Mouse (Mus musculus) limb, embryonic 10.5 days (tissue): Measurements from ENCODE around the gene Mast3. TPM values are rescaled to one million over a fixed set of nuclear protein-coding genes. Genes with fewer than 3 reads are reported as not detected.
A peak's percentile ranks its signal among the peaks of the same experiment; 100 is the strongest.

Experiments
- DNase-seq: peaks from one replicate; pipeline ENCODE4 v3.0.0-alpha.2; 2017; ENCODE audit warnings: low spot score
- H3K27ac ChIP-seq: fragments of 300-500 bp; sonication (generic); 2 replicates; pipeline ENCODE4 v1.5.1; 2016; ENCODE audit warnings: mild to moderate bottlenecking
- H3K27me3 ChIP-seq: fragments of 300-500 bp; sonication (generic); 2 replicates; pipeline ENCODE4 v1.6.1; 2016; ENCODE audit warnings: low read depth, mild to moderate bottlenecking; ENCODE audit not compliant: poor library complexity, severe bottlenecking
- H3K36me3 ChIP-seq: fragments of 300-500 bp; sonication (generic); 2 replicates; pipeline ENCODE4 v1.6.1; 2016; ENCODE audit warnings: mild to moderate bottlenecking, moderate library complexity
- H3K4me1 ChIP-seq: fragments of 300-500 bp; sonication (generic); 2 replicates; pipeline ENCODE4 v1.6.1; 2016
- H3K4me3 ChIP-seq: fragments of 300-500 bp; sonication (generic); 2 replicates; pipeline ENCODE4 v1.5.1; 2016; ENCODE audit warnings: mild to moderate bottlenecking, moderate library complexity
- H3K9me3 ChIP-seq: fragments of 300-500 bp; sonication (generic); replicated peaks from 2 replicates; pipeline ENCODE4 v1.6.1; 2016; ENCODE audit warnings: mild to moderate bottlenecking
- WGBS: fragments of 180-500 bp; shearing (Covaris S2); methylation state at CpG from one replicate; pipeline ENCODE4 v1.1.7; 2016; 5-methylcytosine and 5-hydroxymethylcytosine counted together
- polyA plus RNA-seq: library from polyadenylated mRNA; unstranded; fragments of >200 nt; fragmentation: Nextera tagmentation; extraction: Ambion mirVana; gene quantifications from 2 replicates; pipeline ENCODE4 v1.2.1, GENCODE M21; 2016

Mast3 gene
- polyA plus RNA-seq, 1 experiment from 2014 or later = 17.1 TPM

- DNase-seq = peak; percentile 99
- peak within 1 kb of the TSS; percentile 66 for H3K4me3 ChIP-seq
- WGBS = under 1% methylated on average over 94 of the region's 94 CpGs
- peak within 1 kb of the TSS; percentile 94 for H3K27ac ChIP-seq
- H3K36me3 ChIP-seq = peaks cover 74% of the 10 kb centered on the region
- peaks cover 46% of the 10 kb centered on the region for H3K4me1 ChIP-seq
- no peaks in the 10 kb centered on the region for H3K27me3 ChIP-seq
- H3K9me3 ChIP-seq = no peaks in the 10 kb centered on the region
Observed at GRCm38 (mm10) chr8:70776496-70777444, 28.1 kb downstream of the Mast3 start, which contains the start of gene Pik3r2. Gene Pik3r2, minus strand, starts transcription at chr8:70776713.

- H3K27ac ChIP-seq = peak overlapping the region; percentile 94
- H3K27me3 ChIP-seq = no peaks in the 10 kb centered on the region
- H3K36me3 ChIP-seq = peaks cover 74% of the 10 kb centered on the region
- H3K4me3 ChIP-seq = peak overlapping the region; percentile 66
- peak; percentile 53 for DNase-seq
- 5% methylated on average over 34 of the region's 34 CpGs for WGBS
- H3K4me1 ChIP-seq = peaks cover 46% of the 10 kb centered on the region
- no peaks in the 10 kb centered on the region for H3K9me3 ChIP-seq
Observed at GRCm38 (mm10) chr8:70775851-70776495, 28.9 kb downstream of the Mast3 start.

GRCm38 (mm10) chr8:70775227-70775626 lies 29.6 kb downstream of the Mast3 start:
- peak overlapping the region; percentile 66 for H3K4me3 ChIP-seq
- 90% methylated on average over 5 of the region's 5 CpGs for WGBS
- DNase-seq = no peak
- H3K36me3 ChIP-seq = peaks cover 74% of the 10 kb centered on the region
- no peaks in the 10 kb centered on the region for H3K27me3 ChIP-seq
- H3K27ac ChIP-seq = peak overlapping the region; percentile 94
- H3K9me3 ChIP-seq = no peaks in the 10 kb centered on the region
- H3K4me1 ChIP-seq = peaks cover 46% of the 10 kb centered on the region

GRCm38 (mm10) chr8:70774740-70775139 lies 30.1 kb downstream of the Mast3 start:
- H3K27me3 ChIP-seq = no peaks in the 10 kb centered on the region
- no peak overlapping the region for H3K4me3 ChIP-seq
- WGBS = 97% methylated on average over 18 of the region's 18 CpGs
- H3K4me1 ChIP-seq = peaks cover 46% of the 10 kb centered on the region
- no peak for DNase-seq
- peak overlapping the region; percentile 12; the same call in 1 of the 2 replicates for H3K27ac ChIP-seq
- no peaks in the 10 kb centered on the region for H3K9me3 ChIP-seq
- peaks cover 74% of the 10 kb centered on the region for H3K36me3 ChIP-seq

- Histone ChIP-seq H3K9me3 (no peaks in the 10 kb centered on the region), H3K36me3 (peaks cover 73% of the 10 kb centered on the region), H3K4me3 (0 out of 2 replicates have a peak overlapping the region, but pooled peaks have one; percentile 1), H3K27ac (no peak overlapping the region), H3K4me1 (peaks cover 45% of the 10 kb centered on the region), H3K27me3 (no peaks in the 10 kb centered on the region)
- WGBS = 90% methylated on average over 9 of the region's 9 CpGs
- no peak for DNase-seq
Observed at GRCm38 (mm10) chr8:70773833-70774232, 31.0 kb downstream of the Mast3 start.

GRCm38 (mm10) chr8:70773410-70773809 lies 31.4 kb downstream of the Mast3 start:
- no peak for DNase-seq
- Histone ChIP-seq H3K36me3 (peaks cover 73% of the 10 kb centered on the region), H3K27ac (no peak overlapping the region), H3K4me1 (peaks cover 44% of the 10 kb centered on the region), H3K27me3 (no peaks in the 10 kb centered on the region), H3K4me3 (no peak overlapping the region), H3K9me3 (no peaks in the 10 kb centered on the region)
- 83% methylated on average over 5 of the region's 5 CpGs for WGBS

- H3K27ac ChIP-seq = no peak overlapping the region
Observed at GRCm38 (mm10) chr8:70772890-70773289, 32.0 kb downstream of the Mast3 start.

GRCm38 (mm10) chr8:70772075-70772474 lies 32.8 kb downstream of the Mast3 start:
- Histone ChIP-seq H3K27ac (no peak overlapping the region), H3K4me1 (peaks cover 39% of the 10 kb centered on the region), H3K9me3 (no peaks in the 10 kb centered on the region), H3K27me3 (no peaks in the 10 kb centered on the region), H3K4me3 (no peak overlapping the region), H3K36me3 (peaks cover 81% of the 10 kb centered on the region)
- 96% methylated on average over 13 of the region's 13 CpGs for WGBS
- DNase-seq = no peak

More at GRCm38 (mm10) chr8:70772890-70773289, 32.0 kb downstream of the Mast3 start:
- DNase-seq = no peak
- H3K36me3 ChIP-seq = peaks cover 74% of the 10 kb centered on the region
- WGBS = 90% methylated on average over 9 of the region's 9 CpGs
- H3K4me1 ChIP-seq = peaks cover 39% of the 10 kb centered on the region
- H3K27me3 ChIP-seq = no peaks in the 10 kb centered on the region
- H3K4me3 ChIP-seq = no peak overlapping the region
- H3K9me3 ChIP-seq = no peaks in the 10 kb centered on the region

- peaks cover 81% of the 10 kb centered on the region for H3K36me3 ChIP-seq
- 88% methylated on average over 7 of the region's 7 CpGs for WGBS
- H3K4me3 ChIP-seq = no peak overlapping the region
- H3K27ac ChIP-seq = no peak overlapping the region
- H3K4me1 ChIP-seq = peaks cover 47% of the 10 kb centered on the region
- no peaks in the 10 kb centered on the region for H3K9me3 ChIP-seq
- no peaks in the 10 kb centered on the region for H3K27me3 ChIP-seq
- no peak for DNase-seq
Observed at GRCm38 (mm10) chr8:70771217-70771616, 33.6 kb downstream of the Mast3 start.

GRCm38 (mm10) chr8:70770748-70771147 lies 34.1 kb downstream of the Mast3 start:
- Histone ChIP-seq H3K4me1 (peaks cover 49% of the 10 kb centered on the region), H3K27ac (no peak overlapping the region), H3K9me3 (no peaks in the 10 kb centered on the region), H3K36me3 (peaks cover 81% of the 10 kb centered on the region), H3K4me3 (no peak overlapping the region), H3K27me3 (no peaks in the 10 kb centered on the region)
- DNase-seq = no peak
- 94% methylated on average over 13 of the region's 13 CpGs for whole genome bisulfite sequencing

GRCm38 (mm10) chr8:70769858-70770257 lies 35.0 kb downstream of the Mast3 start:
- H3K27ac ChIP-seq = peak overlapping the region; percentile 9; the same call in 1 of the 2 replicates

GRCm38 (mm10) chr8:70769359-70769758 lies 35.5 kb downstream of the Mast3 start:
- H3K4me1 ChIP-seq = peaks cover 37% of the 10 kb centered on the region
- no peaks in the 10 kb centered on the region for H3K27me3 ChIP-seq
- H3K4me3 ChIP-seq = peak overlapping the region; percentile 9; the same call in 1 of the 2 replicates
- 0 out of 2 replicates have a peak overlapping the region, but pooled peaks have one; percentile 9 for H3K27ac ChIP-seq
- no peaks in the 10 kb centered on the region for H3K9me3 ChIP-seq
- DNase-seq = peak; percentile 99
- 8% methylated on average over 26 of the region's 26 CpGs for WGBS
- peaks cover 74% of the 10 kb centered on the region for H3K36me3 ChIP-seq

More at GRCm38 (mm10) chr8:70769858-70770257, 35.0 kb downstream of the Mast3 start:
- Histone ChIP-seq H3K27me3 (no peaks in the 10 kb centered on the region), H3K9me3 (no peaks in the 10 kb centered on the region), H3K4me1 (peaks cover 42% of the 10 kb centered on the region), H3K36me3 (peaks cover 76% of the 10 kb centered on the region), H3K4me3 (peak overlapping the region; percentile 9; the same call in 1 of the 2 replicates)
- DNase-seq = no peak
- WGBS = 71% methylated on average over 12 of the region's 12 CpGs
